Mouse (Mus musculus): ENCODE results near the gene Rsad2. TPM values are rescaled to one million over a fixed set of nuclear protein-coding genes. Genes with fewer than 3 reads are reported as not detected.

Rsad2 gene
- polyA plus RNA-seq, 1 experiment from 2014 or later, result 2.6 TPM

GRCm38 (mm10) chr12:26471376-26471775 lies 15.1 kb upstream of the Rsad2 start:
- no peak overlapping the region for H3K27ac ChIP-seq
- no peaks in the 10 kb centered on the region for H3K36me3 ChIP-seq
- H3K4me2 ChIP-seq, result no peak overlapping the region
- H3K4me1 ChIP-seq (replicated peaks), result peaks cover 7% of the 10 kb centered on the region
- H3K9me3 ChIP-seq (replicated peaks), result no peaks in the 10 kb centered on the region
- 70% methylated on average over 3 of the region's 3 CpGs for WGBS
- H3K4me3 ChIP-seq, result no peak overlapping the region
- no peaks in the 10 kb centered on the region for H3K27me3 ChIP-seq
- ATAC-seq (replicated peaks; ENCODE audit: insufficient number of reproducible peaks, insufficient read depth, low FRiP score, low read depth), result no peak
- H3K9ac ChIP-seq, result no peak overlapping the region

GRCm38 (mm10) chr12:26470042-26470409 lies 13.8 kb upstream of the Rsad2 start:
- H3K9ac ChIP-seq, result peak overlapping the region; percentile 71
- no peaks in the 10 kb centered on the region for H3K36me3 ChIP-seq
- 25% methylated on average over 6 of the region's 6 CpGs for WGBS
- no peak overlapping the region for H3K27ac ChIP-seq
- no peaks in the 10 kb centered on the region for H3K27me3 ChIP-seq
- no peaks in the 10 kb centered on the region for H3K9me3 ChIP-seq (replicated peaks)
- H3K4me1 ChIP-seq (replicated peaks), result peaks cover 7% of the 10 kb centered on the region
- peak overlapping the region; percentile 67 for H3K4me3 ChIP-seq
- peak overlapping the region; percentile 98 for H3K4me2 ChIP-seq
- ATAC-seq (replicated peaks; ENCODE audit: insufficient number of reproducible peaks, insufficient read depth, low FRiP score, low read depth), result no peak

- no peaks in the 10 kb centered on the region for H3K9me3 ChIP-seq (replicated peaks)
- H3K4me3 ChIP-seq, result peak within 1 kb of the TSS; percentile 67
- H3K4me1 ChIP-seq (replicated peaks), result peaks cover 7% of the 10 kb centered on the region
- peak within 1 kb of the TSS; percentile 63 for H3K27ac ChIP-seq
- peak; percentile 73 for ATAC-seq (replicated peaks; ENCODE audit: insufficient number of reproducible peaks, insufficient read depth, low FRiP score, low read depth)
- under 1% methylated on average over 69 of the region's 69 CpGs for WGBS
- peak within 1 kb of the TSS; percentile 71 for H3K9ac ChIP-seq
- peak within 1 kb of the TSS; percentile 98 for H3K4me2 ChIP-seq
- H3K27me3 ChIP-seq, result no peaks in the 10 kb centered on the region
- no peaks in the 10 kb centered on the region for H3K36me3 ChIP-seq
These were observed 13.1 kb upstream of the Rsad2 start, which contains the start of gene Cmpk2 for GRCm38 (mm10) chr12:26469098-26470041. Gene Cmpk2 (plus strand): TSS chr12:26469204.

GRCm38 (mm10) chr12:26465600-26465999 lies 9.3 kb upstream of the Rsad2 start:
- Histone ChIP-seq H3K9me3 (replicated peaks) (no peaks in the 10 kb centered on the region), H3K27ac (no peak overlapping the region), H3K9ac (no peak overlapping the region), H3K36me3 (no peaks in the 10 kb centered on the region), H3K4me3 (no peak overlapping the region), H3K4me1 (replicated peaks) (peaks cover 7% of the 10 kb centered on the region), H3K27me3 (no peaks in the 10 kb centered on the region), H3K4me2 (no peak overlapping the region)
- no peak for ATAC-seq (replicated peaks; ENCODE audit: insufficient number of reproducible peaks, insufficient read depth, low FRiP score, low read depth)
- 65% methylated on average over 5 of the region's 5 CpGs for WGBS

GRCm38 (mm10) chr12:26460091-26460490 lies 3.8 kb upstream of the Rsad2 start:
- Histone ChIP-seq H3K4me1 (replicated peaks) (peaks cover 16% of the 10 kb centered on the region), H3K9ac (no peak overlapping the region), H3K27me3 (no peaks in the 10 kb centered on the region), H3K4me3 (no peak overlapping the region), H3K9me3 (replicated peaks) (no peaks in the 10 kb centered on the region), H3K27ac (no peak overlapping the region), H3K4me2 (no peak overlapping the region), H3K36me3 (no peaks in the 10 kb centered on the region)
- WGBS, result 21% methylated on average over 2 of the region's 2 CpGs
- 0 out of 2 replicates have a peak, but pooled peaks have one; percentile 22 for ATAC-seq (replicated peaks; ENCODE audit: insufficient number of reproducible peaks, insufficient read depth, low FRiP score, low read depth)

- Histone ChIP-seq H3K4me3 (no peak overlapping the region), H3K9me3 (replicated peaks) (no peaks in the 10 kb centered on the region), H3K27ac (no peak overlapping the region), H3K9ac (no peak overlapping the region), H3K4me2 (no peak overlapping the region), H3K36me3 (no peaks in the 10 kb centered on the region), H3K4me1 (replicated peaks) (peaks cover 13% of the 10 kb centered on the region), H3K27me3 (no peaks in the 10 kb centered on the region)
- no peak for ATAC-seq (replicated peaks; ENCODE audit: insufficient number of reproducible peaks, insufficient read depth, low FRiP score, low read depth)
- WGBS, result 36% methylated on average over 5 of the region's 5 CpGs
These were observed 1.6 kb downstream of the Rsad2 start for GRCm38 (mm10) chr12:26454682-26455081.

GRCm38 (mm10) chr12:26452951-26453350 lies 3.3 kb downstream of the Rsad2 start:
- H3K36me3 ChIP-seq, result no peaks in the 10 kb centered on the region
- 35% methylated on average over 4 of the region's 4 CpGs for WGBS
- no peaks in the 10 kb centered on the region for H3K9me3 ChIP-seq (replicated peaks)
- H3K4me3 ChIP-seq, result no peak overlapping the region
- H3K9ac ChIP-seq, result no peak overlapping the region
- H3K4me1 ChIP-seq (replicated peaks), result peaks cover 12% of the 10 kb centered on the region
- H3K27ac ChIP-seq, result no peak overlapping the region
- no peaks in the 10 kb centered on the region for H3K27me3 ChIP-seq
- no peak overlapping the region for H3K4me2 ChIP-seq
- ATAC-seq (replicated peaks; ENCODE audit: insufficient number of reproducible peaks, insufficient read depth, low FRiP score, low read depth), result no peak

- Histone ChIP-seq H3K4me3 (no peak overlapping the region), H3K9ac (no peak overlapping the region), H3K4me2 (no peak overlapping the region), H3K36me3 (no peaks in the 10 kb centered on the region), H3K4me1 (replicated peaks) (peaks cover 7% of the 10 kb centered on the region), H3K27ac (no peak overlapping the region), H3K27me3 (no peaks in the 10 kb centered on the region), H3K9me3 (replicated peaks) (no peaks in the 10 kb centered on the region)
- 26% methylated on average over 1 of the region's 1 CpGs for WGBS
- ATAC-seq (replicated peaks; ENCODE audit: insufficient number of reproducible peaks, insufficient read depth, low FRiP score, low read depth), result no peak
These were observed 5.1 kb downstream of the Rsad2 start for GRCm38 (mm10) chr12:26451150-26451549.

- 97% methylated on average over 2 of the region's 2 CpGs for WGBS
- H3K9ac ChIP-seq, result no peak overlapping the region
- no peaks in the 10 kb centered on the region for H3K36me3 ChIP-seq
- no peak overlapping the region for H3K4me2 ChIP-seq
- H3K4me1 ChIP-seq (replicated peaks), result peaks cover 3% of the 10 kb centered on the region; the same call in 1 of the 2 replicates
- H3K9me3 ChIP-seq (replicated peaks), result no peaks in the 10 kb centered on the region
- ATAC-seq (replicated peaks; ENCODE audit: insufficient number of reproducible peaks, insufficient read depth, low FRiP score, low read depth), result no peak
- H3K27ac ChIP-seq, result no peak overlapping the region
- no peaks in the 10 kb centered on the region for H3K27me3 ChIP-seq
- H3K4me3 ChIP-seq, result no peak overlapping the region
These were observed 6.8 kb downstream of the Rsad2 start for GRCm38 (mm10) chr12:26449483-26449882.

- H3K4me1 ChIP-seq (replicated peaks), result peaks cover 3% of the 10 kb centered on the region; the same call in 1 of the 2 replicates
- no peaks in the 10 kb centered on the region for H3K9me3 ChIP-seq (replicated peaks)
- no peak overlapping the region for H3K27ac ChIP-seq
- no peaks in the 10 kb centered on the region for H3K36me3 ChIP-seq
- 75% methylated on average over 4 of the region's 4 CpGs for WGBS
- no peak overlapping the region for H3K4me3 ChIP-seq
- H3K4me2 ChIP-seq, result no peak overlapping the region
- no peaks in the 10 kb centered on the region for H3K27me3 ChIP-seq
- ATAC-seq (replicated peaks; ENCODE audit: insufficient number of reproducible peaks, insufficient read depth, low FRiP score, low read depth), result no peak
- no peak overlapping the region for H3K9ac ChIP-seq
These were observed 9.7 kb downstream of the Rsad2 start for GRCm38 (mm10) chr12:26446377-26447045.

GRCm38 (mm10) chr12:26444511-26444910 lies 11.7 kb downstream of the Rsad2 start:
- no peaks in the 10 kb centered on the region for H3K9me3 ChIP-seq (replicated peaks)
- H3K4me3 ChIP-seq, result no peak overlapping the region
- no peak overlapping the region for H3K4me2 ChIP-seq
- H3K27me3 ChIP-seq, result no peaks in the 10 kb centered on the region
- no peaks in the 10 kb centered on the region for H3K36me3 ChIP-seq
- no peak overlapping the region for H3K9ac ChIP-seq
- WGBS, result 70% methylated on average over 2 of the region's 2 CpGs
- H3K27ac ChIP-seq, result no peak overlapping the region
- no peaks in the 10 kb centered on the region for H3K4me1 ChIP-seq (replicated peaks)
- ATAC-seq (replicated peaks; ENCODE audit: insufficient number of reproducible peaks, insufficient read depth, low FRiP score, low read depth), result no peak

Data from heart, embryonic 15.5 days (tissue).